Mouse (Mus musculus): Measurements from ENCODE around the gene Mob1a. TPM values are rescaled to one million over a fixed set of nuclear protein-coding genes. Genes with fewer than 3 reads are reported as not detected.
A peak's percentile ranks its signal among the peaks of the same experiment; 100 is the strongest.
"Not testable (repeated sequence)": the region's sequence is repeated elsewhere in the genome, so short reads cannot be mapped to it uniquely, and the experiment has no call there.

The Mob1a gene
- total RNA-seq, 2 experiments from 2014 or later: 20.0 to 20.2 TPM

GRCm38 (mm10) chr6:83327591-83328190 lies 1.9 kb downstream of the Mob1a start:
- no peak for DNase-seq (ENCODE audit: low spot score in 2 of 2)
- intact Hi-C loops (cut with DNase I): no loop called here

- no peak for DNase-seq (ENCODE audit: low spot score in 2 of 2)
- intact Hi-C loops (cut with DNase I): no loop called here
Observed at GRCm38 (mm10) chr6:83341387-83341786, 15.6 kb downstream of the Mob1a start.

DNA sequence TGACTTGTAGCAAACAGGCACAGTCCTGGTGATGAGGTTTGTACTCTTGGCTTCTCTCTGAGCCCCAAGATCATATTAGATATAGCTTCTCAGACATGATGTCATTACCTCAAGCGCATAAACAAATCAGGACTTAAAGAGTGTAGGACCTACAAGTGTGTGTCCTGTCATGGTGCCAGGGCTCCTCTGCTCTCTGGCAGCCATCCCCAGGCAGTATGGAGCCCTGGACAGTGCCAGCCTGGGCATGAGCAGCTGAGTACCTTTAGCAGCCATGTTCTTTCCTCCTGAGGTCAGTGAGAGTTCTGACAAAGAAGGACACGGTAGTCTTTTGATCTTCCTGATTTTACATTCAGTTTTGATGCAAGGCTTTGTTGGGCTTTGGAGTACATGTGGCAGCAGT lies 17.1 kb downstream of the Mob1a start:
- no peak for DNase-seq (ENCODE audit: low spot score in 2 of 2)
- intact Hi-C loops (cut with DNase I): no loop called here

DNA sequence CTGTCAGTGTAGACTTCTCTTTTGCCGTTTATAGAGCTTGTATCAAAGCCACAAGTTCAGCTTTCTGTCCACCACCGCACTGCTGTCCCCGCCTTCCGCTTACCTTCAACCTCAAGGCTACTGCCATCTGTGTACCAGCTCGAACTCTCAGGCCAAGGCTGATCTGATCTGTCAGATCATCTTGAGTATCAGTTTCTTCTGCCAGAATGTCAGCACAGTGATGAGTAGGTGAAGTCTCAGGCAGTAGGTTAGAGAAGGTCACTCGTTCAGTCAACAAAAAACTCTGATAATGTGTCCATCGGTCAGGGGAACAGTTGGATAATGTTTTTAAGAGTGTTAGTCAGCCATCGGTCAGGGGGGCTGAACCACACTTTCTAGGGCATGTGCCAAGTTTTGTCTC lies 19.5 kb downstream of the Mob1a start:
- intact Hi-C loops (cut with DNase I): not testable (repeated sequence)

DNA sequence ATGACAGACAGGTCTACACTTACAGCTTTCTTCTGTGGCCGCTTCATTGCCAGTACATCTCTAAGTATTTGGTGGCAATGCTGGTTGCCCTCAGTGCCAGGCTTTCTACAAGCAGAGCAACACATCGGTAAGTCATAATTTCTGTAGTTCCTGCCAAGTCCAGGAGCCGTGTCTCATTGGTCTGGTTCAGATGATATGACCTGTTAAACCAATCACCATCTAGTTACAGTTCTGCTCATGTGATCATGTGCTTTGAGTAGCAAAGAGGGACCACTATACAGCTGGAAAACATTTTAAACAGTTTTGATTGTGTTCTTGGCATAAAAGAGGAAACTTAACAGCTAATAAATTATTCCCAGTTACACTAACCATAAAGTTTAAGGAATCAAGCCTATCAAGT lies 22.1 kb downstream of the Mob1a start:
- intact Hi-C loops (cut with DNase I): loop anchor here (2.0 kb wide), 1 partner anchor 159 kb away; the partner anchor contains the start of gene Dguok
- DNase-seq (ENCODE audit: low spot score in 2 of 2): no peak

More for the DNA sequence above, 19.5 kb downstream of the Mob1a start:
- DNase-seq (ENCODE audit: low spot score in 2 of 2): not testable (repeated sequence)

DNA sequence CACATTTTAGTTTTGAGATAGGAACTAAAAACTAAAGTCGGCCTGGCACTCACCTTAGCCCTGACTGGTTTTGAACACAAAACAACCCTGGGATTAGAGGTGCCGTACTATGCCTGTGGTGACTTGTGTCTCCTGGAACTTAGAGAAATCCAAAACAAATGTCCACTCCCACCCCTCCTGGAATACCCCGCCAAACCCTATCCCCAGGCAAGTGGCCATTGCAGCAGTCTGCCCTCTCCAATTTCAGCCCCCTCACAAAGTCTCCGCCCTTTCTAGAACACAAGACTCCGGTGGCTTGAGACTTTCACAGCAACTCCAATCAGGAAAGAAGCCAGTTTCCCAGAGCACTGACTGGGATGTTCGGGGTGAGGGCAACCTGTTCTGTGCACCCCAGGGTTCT lies 23.1 kb downstream of the Mob1a start, which contains the start of gene Bola3:
Gene Bola3 (plus strand): TSS at position 275 of the 400 bp plus-strand sequence.
- intact Hi-C loops (cut with DNase I): loop anchor here (2.0 kb wide), 1 partner anchor 158 kb away; the partner anchor contains the start of gene Dguok
- peak; percentile 39 to 42 for DNase-seq (ENCODE audit: low spot score in 2 of 2)

GRCm38 (mm10) chr6:83349274-83349958 lies 23.6 kb downstream of the Mob1a start:
- DNase-seq (ENCODE audit: low spot score in 2 of 2): peak; percentile 86 to 88
- intact Hi-C loops (cut with DNase I): loop anchor here (2.0 kb wide), 1 partner anchor 157 kb away; the partner anchor contains the start of gene Dguok

GRCm38 (mm10) chr6:83350172-83350571 lies 24.4 kb downstream of the Mob1a start:
- intact Hi-C loops (cut with DNase I): loop anchor here (5.0 to 10.0 kb wide), 2 partner anchors 135 to 322 kb away; partner anchors contain the start of gene Slc4a5
- DNase-seq (ENCODE audit: low spot score in 2 of 2): no peak

- intact Hi-C loops (cut with DNase I): loop anchor here (5.0 to 10.0 kb wide), 2 partner anchors 136 to 321 kb away; partner anchors contain the start of gene Slc4a5
- no peak for DNase-seq (ENCODE audit: low spot score in 2 of 2)
Observed at GRCm38 (mm10) chr6:83350851-83351405, 25.1 kb downstream of the Mob1a start.

DNA sequence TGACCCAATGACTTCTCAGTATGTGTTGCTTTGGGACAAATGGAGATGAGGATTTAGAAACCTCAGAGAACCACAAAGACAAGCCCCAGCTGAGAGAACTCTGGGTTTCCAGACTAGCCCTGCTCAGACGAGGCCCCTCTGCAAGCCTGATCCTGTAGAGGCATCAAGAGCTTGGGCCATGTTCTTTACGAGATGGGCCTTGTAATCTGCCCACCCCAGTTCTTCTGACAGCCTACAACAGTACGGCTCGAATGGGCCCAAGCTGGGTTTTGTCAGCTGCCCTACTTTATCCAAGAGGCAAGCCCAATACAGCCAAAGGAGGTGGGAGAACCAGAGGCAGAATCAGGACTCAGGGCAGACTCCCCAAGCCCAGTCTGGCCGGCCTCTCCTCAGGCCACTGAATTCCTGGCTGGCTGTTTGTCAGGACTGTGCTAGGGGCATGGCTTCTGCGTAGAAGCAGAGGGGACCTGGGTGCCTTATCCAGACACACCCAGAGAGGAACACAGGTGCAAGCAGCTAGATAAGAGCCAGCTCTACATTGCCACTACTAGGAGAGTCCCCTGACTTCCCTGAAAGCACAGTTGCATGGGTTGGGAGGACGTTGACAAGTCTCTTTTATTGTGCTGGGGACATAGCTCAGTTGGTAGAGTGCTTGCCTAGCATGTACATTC lies 25.8 kb downstream of the Mob1a start:
- intact Hi-C loops (cut with DNase I): loop anchor here (5.0 to 10.0 kb wide), 2 partner anchors 137 to 321 kb away; partner anchors contain the start of gene Slc4a5
- DNase-seq (ENCODE audit: low spot score in 2 of 2): no peak

DNA sequence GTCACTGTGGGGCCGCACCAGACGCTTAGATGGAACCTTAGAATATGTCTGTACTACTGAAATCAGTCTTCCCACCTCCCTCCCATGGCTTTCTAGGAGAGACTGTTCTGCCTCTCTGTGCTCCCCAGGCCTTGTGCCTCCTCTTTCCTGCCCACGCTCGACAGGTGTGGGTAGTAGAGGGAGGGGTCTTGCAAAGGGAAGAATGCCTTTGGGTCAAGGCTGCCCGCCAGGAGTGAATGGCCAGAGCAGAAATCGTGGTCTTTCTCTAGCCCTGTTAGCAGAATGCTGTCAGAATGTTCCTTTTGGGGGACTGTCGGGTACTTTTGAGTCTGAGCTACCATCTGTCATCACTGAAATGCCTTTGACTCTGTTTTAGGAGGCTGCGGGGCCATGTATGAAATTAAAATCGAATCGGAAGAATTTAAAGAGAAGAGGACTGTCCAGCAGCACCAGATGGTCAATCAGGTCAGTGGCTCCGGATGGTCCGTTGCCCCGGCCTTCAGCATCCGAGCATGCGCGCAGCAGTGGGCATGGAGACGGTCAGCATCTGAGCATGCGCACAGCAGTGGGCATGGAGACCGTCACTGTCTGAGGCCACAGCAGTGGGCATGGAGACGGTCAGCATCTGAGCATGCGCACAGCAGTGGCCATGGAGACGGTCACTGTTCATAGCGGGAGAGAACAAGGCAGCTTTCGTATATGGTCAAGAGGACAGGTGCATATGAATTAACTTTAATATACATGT lies 27.0 kb downstream of the Mob1a start:
- peak in 1 of 2 experiments; percentile 45 for DNase-seq (ENCODE audit: low spot score in 2 of 2)
- intact Hi-C loops (cut with DNase I): loop anchor here (5.0 to 10.0 kb wide), 2 partner anchors 138 to 319 kb away; partner anchors contain the start of gene Slc4a5

GRCm38 (mm10) chr6:83354856-83355781 lies 29.3 kb downstream of the Mob1a start:
- intact Hi-C loops (cut with DNase I): loop anchor here (2.0 to 10.0 kb wide), 3 partner anchors 140 to 317 kb away; partner anchors contain the start of gene Slc4a5

GRCm38 (mm10) chr6:83356569-83357138 lies 30.8 kb downstream of the Mob1a start:
- DNase-seq (ENCODE audit: low spot score in 2 of 2): peak; percentile 83 to 85
- intact Hi-C loops (cut with DNase I): loop anchor here (1.0 to 10.0 kb wide), 2 partner anchors 142 to 156 kb away; partner anchors contain the start of gene Slc4a5

More at GRCm38 (mm10) chr6:83354856-83355781, 29.3 kb downstream of the Mob1a start:
- DNase-seq (ENCODE audit: low spot score in 2 of 2): no peak

DNA sequence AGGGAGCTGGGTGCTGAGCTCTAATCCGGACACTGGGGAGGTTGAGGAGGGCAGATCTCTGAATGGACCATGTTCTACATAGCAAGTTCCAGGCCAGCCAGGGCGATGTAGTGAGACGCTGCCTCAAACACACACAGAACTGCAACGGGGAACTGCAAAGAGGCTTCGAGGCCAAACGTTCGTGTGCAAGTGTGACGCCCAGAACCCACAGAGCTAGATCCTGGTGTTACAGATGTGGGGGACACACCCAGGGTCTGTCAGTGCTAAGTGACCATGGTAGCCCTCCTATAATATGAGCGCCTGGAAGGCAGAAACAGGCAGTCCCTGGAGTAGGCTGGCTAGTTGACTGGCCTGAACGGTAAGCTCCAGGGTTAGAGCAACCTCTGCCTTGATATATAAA lies 31.6 kb downstream of the Mob1a start:
- intact Hi-C loops (cut with DNase I): loop anchor here (10.0 kb wide), 1 partner anchor 143 kb away; the partner anchor contains the start of gene Slc4a5
- DNase-seq (ENCODE audit: low spot score in 2 of 2): no peak

- DNase-seq (ENCODE audit: low spot score in 2 of 2): no peak
- intact Hi-C loops (cut with DNase I): no loop called here
Observed at GRCm38 (mm10) chr6:83361523-83362248, 35.9 kb downstream of the Mob1a start.

DNA sequence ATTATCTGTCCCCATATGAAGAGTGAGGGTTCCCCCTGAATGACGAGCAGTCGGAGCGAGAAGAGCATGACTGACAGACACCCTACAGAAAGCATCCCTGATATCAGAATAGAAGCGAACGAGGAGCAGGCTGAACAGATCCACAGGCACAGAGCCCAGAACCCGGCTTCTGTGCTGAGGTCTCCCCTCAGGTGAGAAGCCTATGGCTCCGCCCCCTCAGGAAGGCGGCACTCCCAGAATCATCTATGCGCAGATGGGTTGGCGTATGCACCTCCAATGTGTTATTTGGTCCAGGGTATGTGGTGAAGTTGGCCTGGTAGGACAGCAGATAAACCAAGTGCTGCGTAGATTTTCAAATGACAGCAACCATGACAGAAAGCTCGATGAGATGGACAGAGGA lies 37.3 kb downstream of the Mob1a start:
- intact Hi-C loops (cut with DNase I): no loop called here
- DNase-seq (ENCODE audit: low spot score in 2 of 2): no peak
